Mouse (Mus musculus) lung, postnatal 0 days (tissue): ENCODE data around the gene Gm5799.
"Not testable (repeated sequence)": the region's sequence is repeated elsewhere in the genome, so short reads cannot be mapped to it uniquely, and the experiment has no call there.

Experiments used
- CTCF ChIP-seq: IDR thresholded peaks from 2 replicates; pipeline ENCODE4 v1.5.1; 2016; ENCODE audit warnings: antibody characterized with exemption, mild to moderate bottlenecking
- EP300 ChIP-seq: IDR thresholded peaks from 2 replicates; pipeline ENCODE4 v1.6.1; 2016; ENCODE audit warnings: antibody characterized with exemption, mild to moderate bottlenecking, control low read depth

GRCm38 (mm10) chr14:43577969-43578368, 34.6 kb downstream of the Gm5799 start:
- TF ChIP-seq CTCF, EP300: not testable (repeated sequence)
